Mouse (Mus musculus) left cerebral cortex, adult 8-10 months (tissue): ENCODE data around the gene Dnm1. TPM values are rescaled to one million over a fixed set of nuclear protein-coding genes. Genes with fewer than 3 reads are reported as not detected.
A peak's percentile ranks its signal among the peaks of the same experiment; 100 is the strongest.

ENCODE experiments used
- DNase-seq, 2 experiments: peaks; one replicate each; pipeline ENCODE4 v3.0.0; 2022; ENCODE audit warnings: low spot score in 2 of 2
- total RNA-seq, 4 experiments: library from RNA; stranded (reverse); gene quantifications; 2 replicates each; pipeline ENCODE4 v1.2.4; 2022

Dnm1 gene
- total RNA-seq = 1,000 to 10,000 TPM; 1,127 to 1,189 (median 1,146) TPM

- DNase-seq = peak; percentile 80 to 89
Observed at GRCm38 (mm10) chr2:32353007-32353542, at the start of gene Dnm1. TSS of gene Dnm1 (minus strand) at chr2:32353338.

- DNase-seq = no peak
Observed at GRCm38 (mm10) chr2:32396695-32397094, 43.6 kb upstream of the Dnm1 start.

GRCm38 (mm10) chr2:32395946-32396621, 42.9 kb upstream of the Dnm1 start:
- DNase-seq = peak; percentile 90 to 94

- peak; percentile 87 to 88 for DNase-seq
Observed at GRCm38 (mm10) chr2:32395484-32395945, 42.4 kb upstream of the Dnm1 start, which contains the start of gene Ptges2. TSS of gene Ptges2 (plus strand) at chr2:32395896.

- no peak for DNase-seq
Observed at GRCm38 (mm10) chr2:32394973-32395372, 41.8 kb upstream of the Dnm1 start.

- DNase-seq = no peak
Observed at GRCm38 (mm10) chr2:32392063-32392462, 38.9 kb upstream of the Dnm1 start.

GRCm38 (mm10) chr2:32390871-32391270, 37.7 kb upstream of the Dnm1 start:
- no peak for DNase-seq

GRCm38 (mm10) chr2:32389157-32389556, 36.0 kb upstream of the Dnm1 start:
- DNase-seq = no peak

GRCm38 (mm10) chr2:32387706-32388490, 34.8 kb upstream of the Dnm1 start, which contains the start of gene Lcn2:
TSS of gene Lcn2 (minus strand) at chr2:32388252.
- DNase-seq = no peak

GRCm38 (mm10) chr2:32382689-32383088, 29.6 kb upstream of the Dnm1 start:
- DNase-seq = no peak

GRCm38 (mm10) chr2:32381775-32382223, 28.7 kb upstream of the Dnm1 start, which contains the start of gene 1110008P14Rik:
TSS of gene 1110008P14Rik (minus strand) at chr2:32381938.
- peak; percentile 70 to 90 for DNase-seq

GRCm38 (mm10) chr2:32381141-32381774, 28.1 kb upstream of the Dnm1 start:
- peak in 1 of 2 experiments; percentile 64 for DNase-seq

- DNase-seq = no peak
Observed at GRCm38 (mm10) chr2:32380001-32380500, 26.9 kb upstream of the Dnm1 start.

GRCm38 (mm10) chr2:32376963-32377362, 23.8 kb upstream of the Dnm1 start:
- peak in 1 of 2 experiments; percentile 64 for DNase-seq

GRCm38 (mm10) chr2:32375317-32375940, 22.3 kb upstream of the Dnm1 start:
- peak in 1 of 2 experiments; percentile 69 for DNase-seq

- DNase-seq = no peak
Observed at GRCm38 (mm10) chr2:32374191-32374590, 21.1 kb upstream of the Dnm1 start.

- no peak for DNase-seq
Observed at GRCm38 (mm10) chr2:32367315-32367714, 14.2 kb upstream of the Dnm1 start.

- no peak for DNase-seq
Observed at GRCm38 (mm10) chr2:32364121-32364520, 11.0 kb upstream of the Dnm1 start.

GRCm38 (mm10) chr2:32363376-32364106, 10.4 kb upstream of the Dnm1 start:
- no peak for DNase-seq

GRCm38 (mm10) chr2:32362817-32363340, 9.7 kb upstream of the Dnm1 start:
- DNase-seq = peak; percentile 85 to 91
